Comparison of ENCODE assay signal across 8 mouse cellular contexts in genomic region chr11:97309451-97309836, GRCm38 (mm10). TPM values are rescaled to one million over a fixed set of nuclear protein-coding genes. Genes with fewer than 3 reads are reported as not detected.
DNase-seq lines count a peak whose midpoint lies in the region; ATAC-seq and TF ChIP-seq lines count a peak whose summit lies in the region.

No protein-coding gene starts in this region.

- no peak overlapping the region for H3K27ac ChIP-seq in liver, embryonic 14.5 days

- under 1% methylated on average over 9 of the region's 9 CpGs for WGBS in liver, embryonic 14.5 days (ENCODE audit: insufficient replicate concordance)

- no peak for ATAC-seq in liver, embryonic 14.5 days (ENCODE audit: insufficient read depth)

- peak overlapping the region; percentile 36 to 54 for H3K4me3 ChIP-seq in liver, embryonic 14.5 days (ENCODE audit: insufficient read depth in 1 of 2, low read depth in 2 of 2, low read length in 2 of 2)

- peak; percentile 42 for DNase-seq in CD4-positive, CD25-positive, alpha-beta regulatory T cell, adult 2 months (ENCODE audit: low read depth, low spot score)
- DNase-seq in ZHBTc4 (ENCODE audit: low read depth, low spot score), result peak; percentile 74
- peak; percentile 42 for DNase-seq in embryo, embryonic 11 days
- DNase-seq in heart, adult 9 months (ENCODE audit: low spot score in 2 of 2), result peak; percentile 89 to 91
- peak; percentile 58 to 69 for DNase-seq in kidney, adult 8-10 months
- DNase-seq in liver, embryonic 14.5 days (ENCODE audit: low read depth in 3 of 3, low spot score in 3 of 3), result no peak
- peak; percentile 42 for DNase-seq in naive thymus-derived CD4-positive, alpha-beta T cell, adult 2 months (ENCODE audit: low read depth)
- no peak for DNase-seq in frontal cortex, postnatal 10 days (ENCODE audit: low spot score in 2 of 2)

- peak overlapping the region; percentile 52 for H3K4me2 ChIP-seq in liver, embryonic 14.5 days (ENCODE audit: low read depth)

- no peak for TF ChIP-seq CTCF in liver, embryonic 14.5 days (IDR thresholded peaks at IDR 0.05; ENCODE audit: low read depth)

- peaks cover 0 to 11% of the 10 kb centered on the region in 2 experiments; a peak in 2 of 4 replicates for H3K4me1 ChIP-seq in liver, embryonic 14.5 days (replicated peaks; ENCODE audit: control insufficient read depth in 2 of 2, insufficient read depth in 2 of 2, low read length in 1 of 2)

- no peak overlapping the region for H3K9ac ChIP-seq in liver, embryonic 14.5 days (replicated peaks)

- no peak for TF ChIP-seq EP300 in liver, embryonic 14.5 days (IDR thresholded peaks at IDR 0.05; ENCODE audit: low read depth)

- H3K27me3 ChIP-seq in liver, embryonic 14.5 days (ENCODE audit: control insufficient read depth, insufficient read depth, low read length), result peaks cover 17% of the 10 kb centered on the region

- no peaks in the 10 kb centered on the region for H3K36me3 ChIP-seq in liver, embryonic 14.5 days (replicated peaks; ENCODE audit: control insufficient read depth, insufficient read depth, low read depth)

- H3K9me3 ChIP-seq in liver, embryonic 14.5 days (ENCODE audit: control insufficient read depth, low read length), result no peaks in the 10 kb centered on the region

RNA-seq across cellular contexts. Expression of gene Mrpl45, which starts 6.1 kb away (rescaled TPM):
- 7.7 and 13.1 TPM in 2 replicates for polyA plus RNA-seq in liver, embryonic 14.5 days (2012; rRNA removed)
- polyA plus RNA-seq in liver, embryonic 14.5 days (2014; fragmentation: Nextera tagmentation; extraction: Ambion mirVana), result 22.8 and 26.4 TPM in 2 replicates

RNA-seq across cellular contexts. Expression of gene Npepps, which starts 29.0 kb away (rescaled TPM):
- polyA plus RNA-seq in liver, embryonic 14.5 days (2012; rRNA removed), result 4.3 and 8.5 TPM in 2 replicates
- polyA plus RNA-seq in liver, embryonic 14.5 days (2014; fragmentation: Nextera tagmentation; extraction: Ambion mirVana), result 14.4 and 15.1 TPM in 2 replicates

RNA-seq across cellular contexts. Expression of gene Gpr179, which starts 42.4 kb away (rescaled TPM):
- 0.01 TPM in 1 of 2 replicates, not detected in the other for polyA plus RNA-seq in liver, embryonic 14.5 days (2012; rRNA removed)
- polyA plus RNA-seq in liver, embryonic 14.5 days (2014; fragmentation: Nextera tagmentation; extraction: Ambion mirVana), result not detected in 2 replicates

RNA-seq across cellular contexts. Expression of gene Socs7, which starts 52.9 kb away (rescaled TPM):
- 2.1 and 2.4 TPM in 2 replicates for polyA plus RNA-seq in liver, embryonic 14.5 days (2012; rRNA removed)
- polyA plus RNA-seq in liver, embryonic 14.5 days (2014; fragmentation: Nextera tagmentation; extraction: Ambion mirVana), result 0.38 and 0.53 TPM in 2 replicates

Comparison
In these comparisons a context has a peak if more than half of its experiments do, and no peak if none do; other contexts are left out.
1. DNase-seq: peak in CD4-positive, CD25-positive, alpha-beta regulatory T cell, adult 2 months (single experiment), ZHBTc4 (single experiment), embryo, embryonic 11 days (single experiment), heart, adult 9 months (2 of 2), kidney, adult 8-10 months (2 of 2) and naive thymus-derived CD4-positive, alpha-beta T cell, adult 2 months (single experiment); none in liver, embryonic 14.5 days (0 of 3) and frontal cortex, postnatal 10 days (0 of 2).